Mouse (Mus musculus) neural tube, embryonic 11.5 days (tissue): ENCODE data around the gene Rfx2. TPM values are rescaled to one million over a fixed set of nuclear protein-coding genes. Genes with fewer than 3 reads are reported as not detected.
A peak's percentile ranks its signal among the peaks of the same experiment; 100 is the strongest.

ENCODE experiments used
- ATAC-seq: fragments of 200-750 bp; cut with Nextera tagmentation; 2 replicates; pipeline ENCODE4 v1.8.0; 2017; ENCODE audit warnings: moderate number of reproducible peaks, mild to moderate bottlenecking, moderate TSS enrichment, moderate library complexity; ENCODE audit not compliant: insufficient read depth, low FRiP score, low TSS enrichment
- DNase-seq: peaks from one replicate; pipeline ENCODE4 v3.0.0-alpha.2; 2015; ENCODE audit warnings: low spot score
- H3K27ac ChIP-seq: fragments of 300-500 bp; sonication (generic); 2 replicates; pipeline ENCODE4 v1.5.1; 2014; ENCODE audit warnings: low read depth, mild to moderate bottlenecking, low read length
- H3K27me3 ChIP-seq: fragments of 300-500 bp; sonication (generic); 2 replicates; pipeline ENCODE4 v1.6.1; 2014; ENCODE audit warnings: mild to moderate bottlenecking, low read length, mixed read lengths; ENCODE audit not compliant: control insufficient read depth, insufficient read depth
- H3K36me3 ChIP-seq: fragments of 300-500 bp; sonication (generic); 2 replicates; pipeline ENCODE4 v1.6.1; 2014; ENCODE audit warnings: mild to moderate bottlenecking, low read length, moderate library complexity, mixed read lengths; ENCODE audit not compliant: control insufficient read depth, insufficient read depth
- H3K4me1 ChIP-seq: fragments of 300-500 bp; sonication (generic); 2 replicates; pipeline ENCODE4 v1.6.1; 2014; ENCODE audit warnings: low read length, mixed read lengths; ENCODE audit not compliant: control insufficient read depth, insufficient read depth
- H3K4me2 ChIP-seq: fragments of 300-500 bp; sonication (generic); 2 replicates; pipeline ENCODE4 v1.6.1; 2014; ENCODE audit warnings: low read depth, mild to moderate bottlenecking, moderate library complexity
- H3K4me3 ChIP-seq: fragments of 300-500 bp; sonication (generic); 2 replicates; pipeline ENCODE4 v1.5.1; 2014; ENCODE audit warnings: low read depth, low read length
- H3K9ac ChIP-seq: fragments of 300-500 bp; sonication (generic); 2 replicates; pipeline ENCODE4 v1.6.1; 2014; ENCODE audit warnings: mild to moderate bottlenecking, low read length
- H3K9me3 ChIP-seq: fragments of 300-500 bp; sonication (generic); 2 replicates; pipeline ENCODE4 v1.6.1; 2016; ENCODE audit warnings: low read length; ENCODE audit not compliant: control insufficient read depth
- WGBS: fragments of 180-500 bp; shearing (Covaris S2); extraction: QIAGEN DNeasy Blood & Tissue Kit; methylation state at CpG from one replicate; pipeline ENCODE4 v1.1.7; 2014; 5-methylcytosine and 5-hydroxymethylcytosine counted together
- polyA plus RNA-seq: library from polyadenylated mRNA; unstranded; fragments of >200 nt; fragmentation: Nextera tagmentation; extraction: Ambion mirVana; gene quantifications from 2 replicates; pipeline ENCODE4 v1.2.1, GENCODE M21; 2014

Rfx2 gene
- polyA plus RNA-seq, 1 experiment from 2014 or later = 4.9 TPM

- DNase-seq (no peak), ATAC-seq (no peak)
- Histone ChIP-seq H3K9ac (no peak overlapping the region), H3K27me3 (peaks cover 12% of the 10 kb centered on the region), H3K4me3 (peak overlapping the region; percentile 61), H3K4me1 (peaks cover 7% of the 10 kb centered on the region), H3K9me3 (no peaks in the 10 kb centered on the region), H3K4me2 (peak overlapping the region; percentile 87), H3K36me3 (no peaks in the 10 kb centered on the region), H3K27ac (no peak overlapping the region)
- whole genome bisulfite sequencing = 22% methylated on average over 11 of the region's 11 CpGs
Measured at GRCm38 (mm10) chr17:56829171-56829570, 1.6 kb downstream of the Rfx2 start.

- H3K4me3 ChIP-seq = no peak overlapping the region
- no peak overlapping the region for H3K4me2 ChIP-seq
- no peaks in the 10 kb centered on the region for H3K9me3 ChIP-seq
- no peak overlapping the region for H3K9ac ChIP-seq
- H3K36me3 ChIP-seq = no peaks in the 10 kb centered on the region
- DNase-seq = no peak
- whole genome bisulfite sequencing = 90% methylated on average over 2 of the region's 2 CpGs
- H3K27me3 ChIP-seq = peaks cover 12% of the 10 kb centered on the region
- ATAC-seq = no peak
- peaks cover 7% of the 10 kb centered on the region for H3K4me1 ChIP-seq
- H3K27ac ChIP-seq = no peak overlapping the region
Measured at GRCm38 (mm10) chr17:56826718-56827117, 4.1 kb downstream of the Rfx2 start.

- H3K27ac ChIP-seq = no peak overlapping the region
- DNase-seq = no peak
- no peaks in the 10 kb centered on the region for H3K4me1 ChIP-seq
- no peak for ATAC-seq
- no peak overlapping the region for H3K4me2 ChIP-seq
- H3K9ac ChIP-seq = no peak overlapping the region
- no peaks in the 10 kb centered on the region for H3K27me3 ChIP-seq
- H3K9me3 ChIP-seq = no peaks in the 10 kb centered on the region
- no peaks in the 10 kb centered on the region for H3K36me3 ChIP-seq
- no peak overlapping the region for H3K4me3 ChIP-seq
- 67% methylated on average over 2 of the region's 2 CpGs for WGBS
Measured at GRCm38 (mm10) chr17:56823352-56823751, 7.5 kb downstream of the Rfx2 start.

- H3K27ac ChIP-seq = no peak overlapping the region
- H3K36me3 ChIP-seq = no peaks in the 10 kb centered on the region
- no peaks in the 10 kb centered on the region for H3K27me3 ChIP-seq
- no peak overlapping the region for H3K9ac ChIP-seq
- 73% methylated on average over 2 of the region's 2 CpGs for WGBS
- DNase-seq (no peak), ATAC-seq (no peak)
- no peaks in the 10 kb centered on the region for H3K9me3 ChIP-seq
- no peak overlapping the region for H3K4me2 ChIP-seq
- H3K4me3 ChIP-seq = no peak overlapping the region
- H3K4me1 ChIP-seq = no peaks in the 10 kb centered on the region
Measured at GRCm38 (mm10) chr17:56822380-56822779, 8.4 kb downstream of the Rfx2 start.

GRCm38 (mm10) chr17:56819694-56820111 is 11.1 kb downstream of the Rfx2 start:
- WGBS = 79% methylated on average over 8 of the region's 8 CpGs

GRCm38 (mm10) chr17:56819032-56819545 is 11.7 kb downstream of the Rfx2 start:
- Histone ChIP-seq H3K9me3 (no peaks in the 10 kb centered on the region), H3K4me1 (peaks cover 7% of the 10 kb centered on the region; the same call in 1 of the 2 replicates), H3K36me3 (no peaks in the 10 kb centered on the region), H3K9ac (no peak overlapping the region), H3K27me3 (no peaks in the 10 kb centered on the region), H3K4me3 (no peak overlapping the region), H3K4me2 (no peak overlapping the region), H3K27ac (no peak overlapping the region)
- DNase-seq (no peak), ATAC-seq (no peak)
- WGBS = 73% methylated on average over 6 of the region's 6 CpGs

More at GRCm38 (mm10) chr17:56819694-56820111, 11.1 kb downstream of the Rfx2 start:
- no peak overlapping the region for H3K9ac ChIP-seq
- no peaks in the 10 kb centered on the region for H3K36me3 ChIP-seq
- H3K4me3 ChIP-seq = no peak overlapping the region
- ATAC-seq = no peak
- DNase-seq = no peak
- H3K27me3 ChIP-seq = no peaks in the 10 kb centered on the region
- H3K4me1 ChIP-seq = peaks cover 6% of the 10 kb centered on the region; the same call in 1 of the 2 replicates
- no peak overlapping the region for H3K4me2 ChIP-seq
- no peak overlapping the region for H3K27ac ChIP-seq
- H3K9me3 ChIP-seq = no peaks in the 10 kb centered on the region

GRCm38 (mm10) chr17:56818067-56818636 is 12.7 kb downstream of the Rfx2 start:
- ATAC-seq (no peak), DNase-seq (no peak)
- Histone ChIP-seq H3K27ac (no peak overlapping the region), H3K9me3 (no peaks in the 10 kb centered on the region), H3K4me2 (no peak overlapping the region), H3K4me1 (peaks cover 15% of the 10 kb centered on the region), H3K27me3 (no peaks in the 10 kb centered on the region), H3K9ac (no peak overlapping the region), H3K36me3 (no peaks in the 10 kb centered on the region), H3K4me3 (no peak overlapping the region)
- 29% methylated on average over 11 of the region's 11 CpGs for WGBS

GRCm38 (mm10) chr17:56815057-56815345 is 15.8 kb downstream of the Rfx2 start:
- 54% methylated on average over 3 of the region's 3 CpGs for WGBS
- H3K4me3 ChIP-seq = no peak overlapping the region
- no peak overlapping the region for H3K27ac ChIP-seq
- ATAC-seq (no peak; the same call in 1 of the 2 replicates), DNase-seq (no peak)
- 0 out of 2 replicates have a peak overlapping the region, but pooled peaks have one; percentile 8 for H3K9ac ChIP-seq
- no peak overlapping the region for H3K4me2 ChIP-seq
- peaks cover 24% of the 10 kb centered on the region for H3K4me1 ChIP-seq
- no peaks in the 10 kb centered on the region for H3K9me3 ChIP-seq
- H3K36me3 ChIP-seq = no peaks in the 10 kb centered on the region
- no peaks in the 10 kb centered on the region for H3K27me3 ChIP-seq

GRCm38 (mm10) chr17:56814316-56815056 is 16.3 kb downstream of the Rfx2 start:
- Histone ChIP-seq H3K9me3 (no peaks in the 10 kb centered on the region), H3K27me3 (no peaks in the 10 kb centered on the region), H3K4me3 (no peak overlapping the region), H3K36me3 (no peaks in the 10 kb centered on the region), H3K4me1 (peaks cover 27% of the 10 kb centered on the region), H3K4me2 (no peak overlapping the region), H3K27ac (no peak overlapping the region), H3K9ac (no peak overlapping the region)
- WGBS = 13% methylated on average over 24 of the region's 24 CpGs
- DNase-seq (peak; percentile 94), ATAC-seq (peak; percentile 73)
